Mouse (Mus musculus): ENCODE results near the gene Tnni2. TPM values are rescaled to one million over a fixed set of nuclear protein-coding genes. Genes with fewer than 3 reads are reported as not detected.

The Tnni2 gene
- polyA plus RNA-seq, 1 experiment from 2014 or later = 4.3 TPM

GRCm38 (mm10) chr7:142475641-142476040 lies 34.0 kb downstream of the Tnni2 start:
- no peaks in the 10 kb centered on the region; the same call in 1 of the 2 replicates for H3K27me3 ChIP-seq
- peaks cover 2% of the 10 kb centered on the region; the same call in 1 of the 2 replicates for H3K4me1 ChIP-seq (replicated peaks)
- H3K9ac ChIP-seq = no peak overlapping the region
- H3K4me3 ChIP-seq (replicated peaks) = no peak overlapping the region
- H3K9me3 ChIP-seq (replicated peaks) = no peaks in the 10 kb centered on the region
- H3K36me3 ChIP-seq = no peaks in the 10 kb centered on the region
- ATAC-seq (ENCODE audit: low read depth) = no peak
- WGBS (ENCODE audit: insufficient replicate concordance) = 41% methylated on average over 7 of the region's 7 CpGs
- DNase-seq = no peak
- H3K4me2 ChIP-seq = no peak overlapping the region
- no peak overlapping the region for H3K27ac ChIP-seq

GRCm38 (mm10) chr7:142476271-142476670 lies 34.7 kb downstream of the Tnni2 start:
- Histone ChIP-seq H3K4me2 (no peak overlapping the region), H3K4me3 (replicated peaks) (no peak overlapping the region), H3K9me3 (replicated peaks) (no peaks in the 10 kb centered on the region), H3K27me3 (no peaks in the 10 kb centered on the region; the same call in 1 of the 2 replicates), H3K4me1 (replicated peaks) (peaks cover 7% of the 10 kb centered on the region), H3K9ac (no peak overlapping the region), H3K36me3 (no peaks in the 10 kb centered on the region), H3K27ac (no peak overlapping the region)
- WGBS (ENCODE audit: insufficient replicate concordance) = 71% methylated on average over 5 of the region's 5 CpGs
- ATAC-seq (ENCODE audit: low read depth) (no peak), DNase-seq (no peak)

GRCm38 (mm10) chr7:142476795-142477452 lies 35.3 kb downstream of the Tnni2 start:
- Histone ChIP-seq H3K4me3 (replicated peaks) (no peak overlapping the region), H3K36me3 (no peaks in the 10 kb centered on the region), H3K27ac (no peak overlapping the region), H3K4me2 (no peak overlapping the region), H3K27me3 (no peaks in the 10 kb centered on the region; the same call in 1 of the 2 replicates), H3K9me3 (replicated peaks) (no peaks in the 10 kb centered on the region), H3K9ac (no peak overlapping the region), H3K4me1 (replicated peaks) (peaks cover 14% of the 10 kb centered on the region)
- 70% methylated on average over 13 of the region's 13 CpGs for WGBS (ENCODE audit: insufficient replicate concordance)
- DNase-seq (no peak), ATAC-seq (ENCODE audit: low read depth) (no peak)

GRCm38 (mm10) chr7:142478001-142478400 lies 36.4 kb downstream of the Tnni2 start:
- no peak overlapping the region for H3K27ac ChIP-seq
- peaks cover 16% of the 10 kb centered on the region for H3K4me1 ChIP-seq (replicated peaks)
- H3K36me3 ChIP-seq = no peaks in the 10 kb centered on the region
- H3K9me3 ChIP-seq (replicated peaks) = no peaks in the 10 kb centered on the region
- no peak overlapping the region for H3K4me2 ChIP-seq
- WGBS (ENCODE audit: insufficient replicate concordance) = 68% methylated on average over 6 of the region's 6 CpGs
- no peak for DNase-seq
- H3K27me3 ChIP-seq = peaks cover 1% of the 10 kb centered on the region; the same call in 1 of the 2 replicates
- no peak overlapping the region for H3K9ac ChIP-seq
- no peak for ATAC-seq (ENCODE audit: low read depth)
- H3K4me3 ChIP-seq (replicated peaks) = no peak overlapping the region

GRCm38 (mm10) chr7:142478574-142478973 lies 37.0 kb downstream of the Tnni2 start:
- Histone ChIP-seq H3K27ac (no peak overlapping the region), H3K4me2 (no peak overlapping the region), H3K4me1 (replicated peaks) (peaks cover 16% of the 10 kb centered on the region), H3K9me3 (replicated peaks) (no peaks in the 10 kb centered on the region), H3K4me3 (replicated peaks) (no peak overlapping the region), H3K27me3 (peaks cover 4% of the 10 kb centered on the region; the same call in 1 of the 2 replicates), H3K9ac (no peak overlapping the region), H3K36me3 (no peaks in the 10 kb centered on the region)
- ATAC-seq (ENCODE audit: low read depth) (no peak), DNase-seq (no peak)
- 63% methylated on average over 2 of the region's 2 CpGs for WGBS (ENCODE audit: insufficient replicate concordance)

GRCm38 (mm10) chr7:142479307-142479706 lies 37.7 kb downstream of the Tnni2 start:
- H3K36me3 ChIP-seq = no peaks in the 10 kb centered on the region
- no peak overlapping the region for H3K9ac ChIP-seq
- H3K27ac ChIP-seq = no peak overlapping the region
- DNase-seq (no peak), ATAC-seq (ENCODE audit: low read depth) (no peak)
- H3K27me3 ChIP-seq = peaks cover 4% of the 10 kb centered on the region; the same call in 1 of the 2 replicates
- no peaks in the 10 kb centered on the region for H3K9me3 ChIP-seq (replicated peaks)
- no peak overlapping the region for H3K4me2 ChIP-seq
- H3K4me3 ChIP-seq (replicated peaks) = no peak overlapping the region
- peaks cover 16% of the 10 kb centered on the region for H3K4me1 ChIP-seq (replicated peaks)

- 59% methylated on average over 3 of the region's 3 CpGs for WGBS (ENCODE audit: insufficient replicate concordance)
- DNase-seq = no peak
- Histone ChIP-seq H3K27ac (no peak overlapping the region), H3K4me2 (no peak overlapping the region), H3K4me1 (replicated peaks) (peaks cover 16% of the 10 kb centered on the region), H3K9me3 (replicated peaks) (no peaks in the 10 kb centered on the region), H3K4me3 (replicated peaks) (no peak overlapping the region), H3K27me3 (peaks cover 4% of the 10 kb centered on the region; the same call in 1 of the 2 replicates), H3K36me3 (no peaks in the 10 kb centered on the region), H3K9ac (no peak overlapping the region)
- ATAC-seq (ENCODE audit: low read depth) = no peak
Observed at GRCm38 (mm10) chr7:142479886-142480285, 38.3 kb downstream of the Tnni2 start.

GRCm38 (mm10) chr7:142480661-142481060 lies 39.1 kb downstream of the Tnni2 start:
- ATAC-seq (ENCODE audit: low read depth) = no peak
- H3K4me2 ChIP-seq = no peak overlapping the region
- no peaks in the 10 kb centered on the region for H3K9me3 ChIP-seq (replicated peaks)
- no peak overlapping the region for H3K9ac ChIP-seq
- peaks cover 6% of the 10 kb centered on the region; the same call in 1 of the 2 replicates for H3K27me3 ChIP-seq
- DNase-seq = no peak
- H3K4me1 ChIP-seq (replicated peaks) = peaks cover 16% of the 10 kb centered on the region
- WGBS (ENCODE audit: insufficient replicate concordance) = 60% methylated on average over 3 of the region's 3 CpGs
- no peaks in the 10 kb centered on the region for H3K36me3 ChIP-seq
- peak overlapping the region; percentile 73; the same call in 1 of the 2 replicates for H3K27ac ChIP-seq
- H3K4me3 ChIP-seq (replicated peaks) = no peak overlapping the region

GRCm38 (mm10) chr7:142481186-142481567 lies 39.6 kb downstream of the Tnni2 start:
- peaks cover 8% of the 10 kb centered on the region; the same call in 1 of the 2 replicates for H3K27me3 ChIP-seq
- no peaks in the 10 kb centered on the region for H3K36me3 ChIP-seq
- peaks cover 16% of the 10 kb centered on the region for H3K4me1 ChIP-seq (replicated peaks)
- peak overlapping the region; percentile 73 for H3K27ac ChIP-seq
- H3K9ac ChIP-seq = peak overlapping the region; percentile 39; the same call in 1 of the 2 replicates
- ATAC-seq (ENCODE audit: low read depth) (peak; percentile 15; the same call in 1 of the 2 replicates), DNase-seq (peak; percentile 30)
- H3K4me2 ChIP-seq = peak overlapping the region; percentile 41
- WGBS (ENCODE audit: insufficient replicate concordance) = 15% methylated on average over 5 of the region's 5 CpGs
- H3K9me3 ChIP-seq (replicated peaks) = no peaks in the 10 kb centered on the region
- no peak overlapping the region for H3K4me3 ChIP-seq (replicated peaks)

GRCm38 (mm10) chr7:142481568-142482255 lies 40.1 kb downstream of the Tnni2 start:
- H3K9me3 ChIP-seq (replicated peaks) = no peaks in the 10 kb centered on the region
- no peaks in the 10 kb centered on the region for H3K36me3 ChIP-seq
- 11% methylated on average over 22 of the region's 22 CpGs for WGBS (ENCODE audit: insufficient replicate concordance)
- H3K27me3 ChIP-seq = peaks cover 8% of the 10 kb centered on the region; the same call in 1 of the 2 replicates
- peak overlapping the region; percentile 73 for H3K27ac ChIP-seq
- peak; percentile 24 for ATAC-seq (ENCODE audit: low read depth)
- no peak for DNase-seq
- peak overlapping the region; percentile 39; the same call in 1 of the 2 replicates for H3K9ac ChIP-seq
- H3K4me3 ChIP-seq (replicated peaks) = no peak overlapping the region
- H3K4me1 ChIP-seq (replicated peaks) = peaks cover 16% of the 10 kb centered on the region
- peak overlapping the region; percentile 41 for H3K4me2 ChIP-seq

- 0 out of 2 replicates have a peak, but pooled peaks have one; percentile 14 for ATAC-seq (ENCODE audit: low read depth)
- peak overlapping the region; percentile 73 for H3K27ac ChIP-seq
- H3K4me2 ChIP-seq = peak overlapping the region; percentile 41; the same call in 1 of the 2 replicates
- H3K36me3 ChIP-seq = no peaks in the 10 kb centered on the region
- H3K9ac ChIP-seq = no peak overlapping the region
- H3K4me3 ChIP-seq (replicated peaks) = no peak overlapping the region
- no peak for DNase-seq
- no peaks in the 10 kb centered on the region for H3K9me3 ChIP-seq (replicated peaks)
- WGBS (ENCODE audit: insufficient replicate concordance) = 45% methylated on average over 6 of the region's 6 CpGs
- peaks cover 8% of the 10 kb centered on the region; the same call in 1 of the 2 replicates for H3K27me3 ChIP-seq
- peaks cover 16% of the 10 kb centered on the region for H3K4me1 ChIP-seq (replicated peaks)
Observed at GRCm38 (mm10) chr7:142482256-142482609, 40.6 kb downstream of the Tnni2 start.

All from liver, embryonic 13.5 days (tissue).